ENCODE assay signal across 20 mouse cellular contexts in genomic region chr6:48685251-48685650, GRCm38 (mm10). TPM values are rescaled to one million over a fixed set of nuclear protein-coding genes. Genes with fewer than 3 reads are reported as not detected.
DNase-seq lines count a peak whose midpoint lies in the region; ATAC-seq and TF ChIP-seq lines count a peak whose summit lies in the region.
"Had no signal": no experiment of that assay in that cellular context is flagged by ENCODE, and none has a peak within 500 bp of the region (broad histone marks: within the 10 kb centered on the region; RNA-seq: fewer than 3 reads in every experiment).

No protein-coding gene starts in this region.

- no peaks in the 10 kb centered on the region for H3K27me3 ChIP-seq in heart, embryonic 10.5 days (ENCODE audit: insufficient read depth, poor library complexity, severe bottlenecking)
- H3K27me3 ChIP-seq in kidney, embryonic 14.5 days (ENCODE audit: control insufficient read depth, insufficient read depth, low read length), result no peaks in the 10 kb centered on the region
- H3K27me3 ChIP-seq in spleen, adult 2 months (ENCODE audit: control insufficient read depth, insufficient read depth, low read length), result no peaks in the 10 kb centered on the region
- H3K27me3 ChIP-seq in small intestine, adult 2 months (ENCODE audit: control insufficient read depth, insufficient read depth, low read length), result no peaks in the 10 kb centered on the region
- H3K27me3 ChIP-seq: limb, embryonic 13.5 days; neural tube, embryonic 12.5 days had no signal

- H3K36me3 ChIP-seq in heart, embryonic 10.5 days, result no peaks in the 10 kb centered on the region
- no peaks in the 10 kb centered on the region for H3K36me3 ChIP-seq in kidney, embryonic 14.5 days (ENCODE audit: control insufficient read depth, insufficient read depth, low read length)
- H3K36me3 ChIP-seq in spleen, adult 2 months (ENCODE audit: control insufficient read depth, insufficient read depth, low read length), result peaks cover 6% of the 10 kb centered on the region
- H3K36me3 ChIP-seq in small intestine, adult 2 months (ENCODE audit: control insufficient read depth, insufficient read depth, low read length), result no peaks in the 10 kb centered on the region
- H3K36me3 ChIP-seq: limb, embryonic 13.5 days; neural tube, embryonic 12.5 days had no signal

- no peak overlapping the region for H3K4me3 ChIP-seq in heart, embryonic 10.5 days
- H3K4me3 ChIP-seq in kidney, embryonic 14.5 days (ENCODE audit: low read length), result 0 out of 2 replicates have a peak overlapping the region, but pooled peaks have one; percentile 9
- H3K4me3 ChIP-seq in spleen, adult 2 months (ENCODE audit: extremely low read depth, insufficient read depth, insufficient read length), result peak overlapping the region; percentile 73
- H3K4me3 ChIP-seq in small intestine, adult 2 months (ENCODE audit: low read depth, low read length), result no peak overlapping the region
- H3K4me3 ChIP-seq: limb, embryonic 13.5 days; neural tube, embryonic 12.5 days had no signal

- peak overlapping the region; percentile 33 for H3K27ac ChIP-seq in heart, embryonic 10.5 days
- H3K27ac ChIP-seq in kidney, embryonic 14.5 days (ENCODE audit: low read depth, low read length), result no peak overlapping the region; the same call in 1 of the 2 replicates
- peak overlapping the region; percentile 94 for H3K27ac ChIP-seq in spleen, adult 2 months (ENCODE audit: insufficient read depth, low read length)
- H3K27ac ChIP-seq in small intestine, adult 2 months (ENCODE audit: insufficient read depth, low read depth, low read length), result peak overlapping the region; percentile 75
- H3K27ac ChIP-seq: hindbrain, postnatal 0 days; limb, embryonic 13.5 days; neural tube, embryonic 12.5 days had no signal

- no peak overlapping the region for H3K9ac ChIP-seq in kidney, embryonic 14.5 days (ENCODE audit: low read depth, low read length)
- H3K9ac ChIP-seq: limb, embryonic 13.5 days; neural tube, embryonic 12.5 days had no signal

- no peaks in the 10 kb centered on the region for H3K4me1 ChIP-seq in heart, embryonic 10.5 days
- H3K4me1 ChIP-seq in kidney, embryonic 14.5 days (ENCODE audit: control insufficient read depth, insufficient read depth, low read length), result no peaks in the 10 kb centered on the region
- H3K4me1 ChIP-seq in spleen, adult 2 months (ENCODE audit: control insufficient read depth, insufficient read depth, insufficient read length), result peaks cover 21% of the 10 kb centered on the region
- no peaks in the 10 kb centered on the region for H3K4me1 ChIP-seq in small intestine, adult 2 months (ENCODE audit: control insufficient read depth, insufficient read depth, insufficient read length, low read length)
- H3K4me1 ChIP-seq: limb, embryonic 13.5 days; neural tube, embryonic 12.5 days had no signal

- H3K4me2 ChIP-seq in kidney, embryonic 14.5 days (replicated peaks; ENCODE audit: low read depth, low read length), result peak overlapping the region; percentile 8
- H3K4me2 ChIP-seq: limb, embryonic 13.5 days; neural tube, embryonic 12.5 days had no signal

- H3K9me3 ChIP-seq in heart, embryonic 10.5 days, result no peaks in the 10 kb centered on the region
- no peaks in the 10 kb centered on the region for H3K9me3 ChIP-seq in kidney, embryonic 14.5 days (ENCODE audit: control insufficient read depth, low read length)
- H3K9me3 ChIP-seq: limb, embryonic 13.5 days; neural tube, embryonic 12.5 days had no signal

- 81% methylated on average over 2 of the region's 2 CpGs for WGBS in heart, embryonic 10.5 days
- 72% methylated on average over 2 of the region's 2 CpGs for WGBS in kidney, embryonic 14.5 days
- WGBS in spleen, adult 2 months, result 41% methylated on average over 2 of the region's 2 CpGs
- WGBS in small intestine, adult 2 months, result 71% methylated on average over 2 of the region's 2 CpGs

- no peak for DNase-seq in heart, embryonic 10.5 days (ENCODE audit: low spot score)
- no peak for DNase-seq in heart, adult 18-20 months
- no peak for DNase-seq in kidney, adult 9 months
- no peak for DNase-seq in spleen, adult 2 months (ENCODE audit: low read depth in 1 of 2, low spot score in 2 of 2)
- no peak for DNase-seq in spleen, adult 12 weeks (ENCODE audit: low spot score)
- no peak for DNase-seq in cerebellum, postnatal 10 days
- DNase-seq: adrenal gland, postnatal 25 days had no signal

- no peak for ATAC-seq in kidney, embryonic 14.5 days (ENCODE audit: low FRiP score, low TSS enrichment)
- ATAC-seq: hindbrain, postnatal 0 days; midbrain, embryonic 16.5 days had no signal

- TF ChIP-seq POLR2A in spleen, adult 2 months (IDR thresholded peaks at IDR 0.05; ENCODE audit: low read depth, low read length), result no peak
- TF ChIP-seq POLR2A in small intestine, adult 2 months (IDR thresholded peaks at IDR 0.05; ENCODE audit: low read depth, low read length), result no peak

- TF ChIP-seq CTCF in spleen, adult 2 months (IDR thresholded peaks at IDR 0.05; ENCODE audit: extremely low read depth, insufficient read depth, insufficient read length, insufficient replicate concordance), result no peak
- TF ChIP-seq CTCF in small intestine, adult 2 months (IDR thresholded peaks at IDR 0.05; ENCODE audit: extremely low read depth, insufficient read length, insufficient replicate concordance, low read depth, low read length), result no peak

RNA-seq across cellular contexts. Expression of gene Gimap4, which starts 0.9 kb away (rescaled TPM):
- polyA plus RNA-seq in heart, embryonic 10.5 days (2016; fragmentation: Nextera tagmentation; extraction: Ambion mirVana), result 6.4 and 10.6 TPM in 2 replicates
- total RNA-seq in heart, adult 18-20 months (2021), result 10 to 100 TPM; 19.3 to 32.9 TPM
- 51.3 and 54.1 TPM in 2 replicates for polyA plus RNA-seq in kidney, embryonic 14.5 days (2014; fragmentation: Nextera tagmentation; extraction: Ambion mirVana)
- 66.3 and 73.5 TPM in 2 replicates for polyA plus RNA-seq in spleen, adult 2 months (2012; rRNA removed)
- polyA plus RNA-seq in small intestine, adult 2 months (2012; rRNA removed), result 4.3 and 9.3 TPM in 2 replicates

RNA-seq across cellular contexts. Expression of gene Gimap9, which starts 9.3 kb away (rescaled TPM):
- 7.4 and 8.7 TPM in 2 replicates for polyA plus RNA-seq in heart, embryonic 10.5 days (2016; fragmentation: Nextera tagmentation; extraction: Ambion mirVana)
- total RNA-seq in heart, adult 18-20 months (2021), result 1 to 10 TPM; 4.6 to 4.9 TPM
- polyA plus RNA-seq in kidney, embryonic 14.5 days (2014; fragmentation: Nextera tagmentation; extraction: Ambion mirVana), result 9.9 and 13.4 TPM in 2 replicates
- polyA plus RNA-seq in spleen, adult 2 months (2012; rRNA removed), result 9.9 and 10.4 TPM in 2 replicates
- 0.27 and 0.62 TPM in 2 replicates for polyA plus RNA-seq in small intestine, adult 2 months (2012; rRNA removed)

RNA-seq across cellular contexts. Expression of gene Gimap6, which starts 22.8 kb away (rescaled TPM):
- 21.3 and 26.0 TPM in 2 replicates for polyA plus RNA-seq in heart, embryonic 10.5 days (2016; fragmentation: Nextera tagmentation; extraction: Ambion mirVana)
- 10 to 100 TPM; 29.6 to 36.9 TPM for total RNA-seq in heart, adult 18-20 months (2021)
- 42.7 and 49.9 TPM in 2 replicates for polyA plus RNA-seq in kidney, embryonic 14.5 days (2014; fragmentation: Nextera tagmentation; extraction: Ambion mirVana)
- polyA plus RNA-seq in spleen, adult 2 months (2012; rRNA removed), result 50.8 and 54.3 TPM in 2 replicates
- polyA plus RNA-seq in small intestine, adult 2 months (2012; rRNA removed), result 2.0 and 5.0 TPM in 2 replicates
- total RNA-seq: MEL had no signal

RNA-seq across cellular contexts. Expression of gene Gm28053, which starts 33.2 kb away (rescaled TPM):
- 1.9 and 2.5 TPM in 2 replicates for polyA plus RNA-seq in heart, embryonic 10.5 days (2016; fragmentation: Nextera tagmentation; extraction: Ambion mirVana)
- total RNA-seq in heart, adult 18-20 months (2021), result 1 to 10 TPM; 3.8 to 4.0 TPM
- 3.2 and 4.8 TPM in 2 replicates for polyA plus RNA-seq in kidney, embryonic 14.5 days (2014; fragmentation: Nextera tagmentation; extraction: Ambion mirVana)
- polyA plus RNA-seq in spleen, adult 2 months (2012; rRNA removed), result 0.43 and 0.82 TPM in 2 replicates
- not detected in 2 replicates for polyA plus RNA-seq in small intestine, adult 2 months (2012; rRNA removed)
- total RNA-seq: hindbrain, postnatal 0 days; MEL had no signal
- polyA plus RNA-seq: embryonic facial prominence, embryonic 14.5 days; hindbrain, postnatal 0 days; testis, adult 2 months had no signal

RNA-seq across cellular contexts. Expression of gene Gimap7, which starts 33.2 kb away (rescaled TPM):
- polyA plus RNA-seq in heart, embryonic 10.5 days (2016; fragmentation: Nextera tagmentation; extraction: Ambion mirVana), result not detected in 2 replicates
- 1 to 10 TPM in 1 of 2 experiments, under 1 TPM in 1; 0.27 to 1.7 TPM for total RNA-seq in heart, adult 18-20 months (2021)
- polyA plus RNA-seq in kidney, embryonic 14.5 days (2014; fragmentation: Nextera tagmentation; extraction: Ambion mirVana), result not detected in 2 replicates
- 9.5 and 11.6 TPM in 2 replicates for polyA plus RNA-seq in spleen, adult 2 months (2012; rRNA removed)
- polyA plus RNA-seq in small intestine, adult 2 months (2012; rRNA removed), result 1.5 and 2.5 TPM in 2 replicates
- total RNA-seq: granulocyte monocyte progenitor cell, adult 5-6 weeks; hindbrain, postnatal 0 days; layer of hippocampus, adult 8-10 months; left cerebral cortex, adult 8-10 months; MEL had no signal
- polyA plus RNA-seq: embryonic facial prominence, embryonic 14.5 days; forebrain, embryonic 11.5 days; hindbrain, postnatal 0 days; limb, embryonic 13.5 days; midbrain, embryonic 16.5 days; neural tube, embryonic 12.5 days; testis, adult 2 months had no signal

Comparison
In these comparisons a context has a peak if more than half of its experiments do, and no peak if none do; other contexts are left out.
1. H3K4me3 ChIP-seq: peak in kidney, embryonic 14.5 days (single experiment) and spleen, adult 2 months (single experiment); none in heart, embryonic 10.5 days (single experiment) and small intestine, adult 2 months (single experiment).